Mouse (Mus musculus) spleen, postnatal 14 days (tissue): ENCODE results near the gene Zwilch.

Experiments
- DNase-seq, 2 experiments: peaks; one replicate each; pipeline ENCODE4 v3.0.0; 2021 to 2022; ENCODE audit warnings: low spot score in 2 of 2

Gene Zwilch

GRCm38 (mm10) chr9:64105301-64105700, 67.6 kb downstream of the Zwilch start:
- DNase-seq: no peak

- peak; percentile 52 to 74 for DNase-seq
These were observed 72.5 kb downstream of the Zwilch start for GRCm38 (mm10) chr9:64100442-64100841.

GRCm38 (mm10) chr9:64098282-64098681, 74.6 kb downstream of the Zwilch start:
- no peak for DNase-seq

- DNase-seq: no peak
These were observed 78.8 kb downstream of the Zwilch start for GRCm38 (mm10) chr9:64094083-64094482.

GRCm38 (mm10) chr9:64089004-64089403, 83.9 kb downstream of the Zwilch start:
- DNase-seq: no peak

- DNase-seq: no peak
These were observed 84.6 kb downstream of the Zwilch start for GRCm38 (mm10) chr9:64088346-64088745.

GRCm38 (mm10) chr9:64087461-64088235, 85.3 kb downstream of the Zwilch start:
- DNase-seq: peak; percentile 30 to 67
